Mouse (Mus musculus) small intestine, adult 2 months (tissue): ENCODE data around the gene Pld3. TPM values are rescaled to one million over a fixed set of nuclear protein-coding genes. Genes with fewer than 3 reads are reported as not detected.

ENCODE experiments used
- H3K27ac ChIP-seq: fragments of 200-500 bp; 2 replicates; pipeline ENCODE4 v1.5.1; 2012; ENCODE audit warnings: low read depth, low read length, control low read depth, inconsistent platforms; ENCODE audit not compliant: insufficient read depth
- H3K27me3 ChIP-seq: fragments of 200-500 bp; 2 replicates; pipeline ENCODE4 v1.6.1; 2012; ENCODE audit warnings: mild to moderate bottlenecking, moderate library complexity, low read length, inconsistent platforms; ENCODE audit not compliant: control insufficient read depth, insufficient read depth
- H3K36me3 ChIP-seq: fragments of 200-500 bp; 2 replicates; pipeline ENCODE4 v1.6.1; 2012; ENCODE audit warnings: mild to moderate bottlenecking, low read length, control low read depth, inconsistent platforms; ENCODE audit not compliant: control insufficient read depth, insufficient read depth
- H3K4me1 ChIP-seq: fragments of 200-500 bp; 2 replicates; pipeline ENCODE4 v1.6.1; 2012; ENCODE audit warnings: low read length, inconsistent platforms, mixed read lengths; ENCODE audit not compliant: control insufficient read depth, insufficient read depth, insufficient read length
- H3K4me3 ChIP-seq: fragments of 200-500 bp; 2 replicates; pipeline ENCODE4 v1.5.1; 2012; ENCODE audit warnings: low read depth, mild to moderate bottlenecking, control low read depth, inconsistent platforms, low read length, moderate library complexity
- CTCF ChIP-seq: fragments of 200-500 bp; IDR thresholded peaks from 2 replicates; pipeline ENCODE4 v1.5.1; 2012; ENCODE audit warnings: low read depth, mild to moderate bottlenecking, control low read depth, inconsistent platforms, low read length, moderate library complexity, mixed read lengths; ENCODE audit not compliant: insufficient replicate concordance, insufficient read length; ENCODE audit errors: extremely low read depth
- POLR2A ChIP-seq: fragments of 200-500 bp; IDR thresholded peaks from 2 replicates; pipeline ENCODE4 v1.6.1; 2012; ENCODE audit warnings: low read depth, mild to moderate bottlenecking, control low read depth, inconsistent platforms, low read length, moderate library complexity
- WGBS: fragments of 180-500 bp; shearing (Covaris S2); methylation state at CpG from one replicate; pipeline ENCODE4 v1.1.7; 2018; 5-methylcytosine and 5-hydroxymethylcytosine counted together
- polyA plus RNA-seq: library from polyadenylated mRNA; depleted of rRNA; stranded (reverse); fragments of >200 nt; gene quantifications from 2 replicates; pipeline ENCODE4 v1.2.3, GENCODE M21; 2012

Gene Pld3
- polyA plus RNA-seq, 1 experiment: 75.6 TPM

- Histone ChIP-seq H3K4me3 (peak overlapping the region; percentile 73), H3K36me3 (no peaks in the 10 kb centered on the region), H3K27ac (no peak overlapping the region), H3K27me3 (no peaks in the 10 kb centered on the region), H3K4me1 (peaks cover 18% of the 10 kb centered on the region)
- 1% methylated on average over 30 of the region's 30 CpGs for WGBS
- TF ChIP-seq POLR2A (0 out of 2 replicates have a peak, but pooled peaks have one; percentile 20), CTCF (no peak)
Measured at GRCm38 (mm10) chr7:27542392-27543033, 10.5 kb downstream of the Pld3 start.

DNA sequence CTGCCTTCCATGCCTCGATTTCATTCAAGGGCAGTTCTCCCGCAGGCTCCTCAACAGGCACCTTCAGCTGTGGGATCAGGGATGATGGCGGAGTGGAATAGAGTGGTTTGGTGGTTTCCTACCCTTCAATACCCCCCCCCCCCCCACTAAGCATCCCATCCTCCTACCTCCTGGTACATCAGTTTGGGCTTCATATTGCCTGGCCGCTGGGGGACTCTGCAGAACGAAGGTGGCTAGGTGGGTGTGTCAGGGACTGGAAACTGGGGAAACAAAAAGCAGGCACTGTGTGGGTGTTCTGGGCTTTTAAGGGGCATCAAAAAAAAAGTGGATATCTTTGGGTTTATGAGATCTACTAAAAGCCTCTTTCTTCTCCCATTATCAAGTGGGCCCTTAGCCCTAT, 11.1 kb downstream of the Pld3 start:
- Histone ChIP-seq H3K4me3 (peak overlapping the region; percentile 73; the same call in 1 of the 2 replicates), H3K27ac (no peak overlapping the region), H3K36me3 (no peaks in the 10 kb centered on the region), H3K27me3 (no peaks in the 10 kb centered on the region), H3K4me1 (peaks cover 18% of the 10 kb centered on the region)
- TF ChIP-seq POLR2A (no peak; the same call in 1 of the 2 replicates), CTCF (no peak)
- WGBS: 58% methylated on average over 5 of the region's 5 CpGs

GRCm38 (mm10) chr7:27541431-27541830, 11.6 kb downstream of the Pld3 start:
- peaks cover 18% of the 10 kb centered on the region for H3K4me1 ChIP-seq
- no peak overlapping the region for H3K4me3 ChIP-seq
- H3K36me3 ChIP-seq: no peaks in the 10 kb centered on the region
- TF ChIP-seq POLR2A (no peak), CTCF (no peak)
- no peaks in the 10 kb centered on the region for H3K27me3 ChIP-seq
- 80% methylated on average over 16 of the region's 16 CpGs for WGBS
- H3K27ac ChIP-seq: no peak overlapping the region

DNA sequence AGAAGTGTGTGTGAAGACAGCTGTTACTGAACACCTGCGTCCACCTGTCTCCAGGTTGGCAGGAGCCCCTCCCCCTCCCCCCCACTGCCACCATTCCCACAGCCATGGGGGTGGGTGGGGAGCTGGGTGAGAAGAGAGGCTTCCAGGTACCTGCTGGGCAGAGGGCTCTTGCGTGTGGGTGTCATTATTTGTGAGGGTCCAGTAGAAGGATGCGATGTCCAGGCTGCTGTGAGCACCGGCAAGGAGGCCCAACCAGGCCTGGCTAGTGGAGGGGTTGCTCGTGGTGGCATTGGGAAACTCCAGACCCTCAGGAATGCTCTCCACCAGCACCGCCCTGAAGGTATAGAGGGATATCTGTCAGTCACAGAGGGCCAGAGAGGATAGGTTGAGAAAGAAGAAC, 12.1 kb downstream of the Pld3 start:
- H3K4me1 ChIP-seq: peaks cover 18% of the 10 kb centered on the region
- H3K36me3 ChIP-seq: no peaks in the 10 kb centered on the region
- TF ChIP-seq POLR2A: no peak
- no peak for TF ChIP-seq CTCF
- H3K27me3 ChIP-seq: no peaks in the 10 kb centered on the region
- H3K27ac ChIP-seq: no peak overlapping the region
- WGBS: 67% methylated on average over 6 of the region's 6 CpGs
- H3K4me3 ChIP-seq: no peak overlapping the region

DNA sequence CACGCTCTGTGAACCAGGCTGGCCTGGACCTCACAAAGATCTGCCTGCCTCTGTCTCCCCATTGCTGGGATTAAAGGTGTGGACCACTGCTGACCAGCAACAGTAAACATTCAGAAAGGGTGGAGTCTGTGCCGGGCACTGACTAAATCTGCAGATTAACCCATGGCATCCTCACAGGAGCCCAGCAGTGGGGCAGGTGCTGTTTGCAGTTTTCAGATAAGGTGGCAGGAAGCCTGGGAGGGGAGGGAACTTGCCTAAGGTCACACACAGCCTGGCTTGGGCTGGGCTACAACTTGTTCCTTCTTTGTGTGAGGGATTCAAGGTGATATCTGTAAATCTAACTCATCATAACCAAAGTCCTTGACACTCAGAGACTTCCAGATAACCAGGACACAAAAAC, 12.5 kb downstream of the Pld3 start:
- Histone ChIP-seq H3K4me1 (peaks cover 18% of the 10 kb centered on the region), H3K27me3 (no peaks in the 10 kb centered on the region), H3K27ac (no peak overlapping the region), H3K4me3 (no peak overlapping the region), H3K36me3 (no peaks in the 10 kb centered on the region)
- WGBS: 42% methylated on average over 2 of the region's 2 CpGs
- TF ChIP-seq POLR2A: no peak
- no peak for TF ChIP-seq CTCF

- Histone ChIP-seq H3K4me1 (peaks cover 18% of the 10 kb centered on the region), H3K4me3 (no peak overlapping the region), H3K27ac (no peak overlapping the region), H3K27me3 (no peaks in the 10 kb centered on the region), H3K36me3 (no peaks in the 10 kb centered on the region)
- WGBS: 92% methylated on average over 2 of the region's 2 CpGs
- no peak for TF ChIP-seq CTCF
- TF ChIP-seq POLR2A: no peak
Measured at GRCm38 (mm10) chr7:27538797-27539196, 14.2 kb downstream of the Pld3 start.

- WGBS: 89% methylated on average over 8 of the region's 8 CpGs
- peaks cover 18% of the 10 kb centered on the region for H3K4me1 ChIP-seq
- H3K27ac ChIP-seq: no peak overlapping the region
- no peaks in the 10 kb centered on the region for H3K27me3 ChIP-seq
- H3K4me3 ChIP-seq: no peak overlapping the region
- no peaks in the 10 kb centered on the region for H3K36me3 ChIP-seq
- no peak for TF ChIP-seq CTCF
- no peak for TF ChIP-seq POLR2A
Measured at GRCm38 (mm10) chr7:27537998-27538397, 15.0 kb downstream of the Pld3 start.

DNA sequence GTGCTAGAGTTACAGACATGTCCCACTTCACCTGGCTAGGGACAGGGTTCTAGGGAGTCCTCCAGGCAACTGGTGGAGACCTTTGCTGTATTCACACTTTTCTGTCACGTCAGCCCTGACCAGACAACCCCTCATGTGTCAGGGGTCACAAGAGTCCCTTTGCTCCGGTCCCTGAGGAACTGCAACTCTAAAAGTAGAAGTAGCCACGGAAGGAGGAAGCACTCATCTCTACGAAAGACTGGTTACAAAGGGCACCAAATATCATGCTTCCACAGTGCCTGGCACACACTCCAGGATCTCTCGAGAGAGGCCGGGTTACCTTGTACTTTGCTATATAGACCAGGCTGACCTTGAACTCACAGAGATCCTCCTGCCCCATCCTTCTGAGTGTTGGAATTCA, 16.4 kb downstream of the Pld3 start:
- H3K36me3 ChIP-seq: 0 out of 2 replicates have a peak, but pooled peaks cover 1% of the 10 kb centered on the region
- no peaks in the 10 kb centered on the region for H3K27me3 ChIP-seq
- H3K4me3 ChIP-seq: no peak overlapping the region
- TF ChIP-seq POLR2A (no peak), CTCF (no peak)
- H3K27ac ChIP-seq: no peak overlapping the region
- peaks cover 16% of the 10 kb centered on the region for H3K4me1 ChIP-seq
- 78% methylated on average over 6 of the region's 6 CpGs for WGBS
